Mouse (Mus musculus): ENCODE results near the gene Ppp4r1.
A peak's percentile ranks its signal among the peaks of the same experiment; 100 is the strongest.

GRCm38 (mm10) chr17:65786225-65786624 lies 3.9 kb downstream of the Ppp4r1 start:
- TF ChIP-seq POLR2A (IDR thresholded peaks at IDR 0.05; ENCODE audit: control insufficient read depth in 1 of 2, insufficient read depth in 1 of 2, low read depth in 1 of 2, low read length in 2 of 2, poor library complexity in 1 of 2) (no peak), CTCF (IDR thresholded peaks at IDR 0.05 in 2 of 3, conservative IDR thresholded peaks at IDR 0.05 in 1 of 3; ENCODE audit: control insufficient read depth in 1 of 3, insufficient read depth in 1 of 3, low read depth in 2 of 3, low read length in 3 of 3, poor library complexity in 1 of 3, severe bottlenecking in 1 of 3) (peak in 2 of 3 experiments; percentile 11 to 20; a peak in 3 of 6 replicates), MAX (IDR thresholded peaks at IDR 0.05; ENCODE audit: low read length) (no peak), ZNF384 (IDR thresholded peaks at IDR 0.05; ENCODE audit: low read depth, low read length) (no peak), MAZ (IDR thresholded peaks at IDR 0.05; ENCODE audit: low read depth, low read length) (no peak), POLR2AphosphoS2 (IDR thresholded peaks at IDR 0.05; ENCODE audit: low read length) (no peak)

Measured in MEL (cell line).